Mouse (Mus musculus): ENCODE measurements around the gene Rnf227.
A peak's percentile ranks its signal among the peaks of the same experiment; 100 is the strongest.

GRCm38 (mm10) chr11:69326408-69327156 lies 13.7 kb upstream of the Rnf227 start:
- TF ChIP-seq CTCF (IDR thresholded peaks at IDR 0.05; ENCODE audit: control insufficient read depth, insufficient read depth, insufficient replicate concordance, low read depth, low read length) (no peak), POLR2A (IDR thresholded peaks at IDR 0.05; ENCODE audit: control insufficient read depth, low read depth, low read length) (peak; percentile 7; the same call in 1 of the 2 replicates)
